In the genomic region with DNA sequence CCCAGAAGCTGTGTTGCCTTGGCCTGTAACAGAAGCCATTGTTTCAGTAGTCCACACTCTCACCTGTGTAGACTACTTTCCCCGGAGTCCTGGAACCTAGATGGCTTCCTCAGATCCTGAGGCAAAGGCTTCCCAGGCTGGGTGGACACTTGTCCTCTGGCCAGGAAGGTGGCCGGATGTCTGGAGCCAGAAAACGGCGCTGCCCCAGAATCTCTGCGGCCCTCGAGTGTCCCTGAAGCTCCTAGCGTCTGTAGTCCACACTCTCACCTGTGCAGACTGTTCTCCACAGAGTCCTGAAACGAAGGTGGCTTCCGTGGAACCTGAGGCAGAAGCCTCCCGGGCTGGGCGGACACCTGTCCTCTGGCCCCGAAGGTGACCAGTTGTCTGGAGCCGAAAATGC, we compare ENCODE assay signal across 13 mouse cellular contexts. TPM values are rescaled to one million over a fixed set of nuclear protein-coding genes. Genes with fewer than 3 reads are reported as not detected.
"Had no signal": no experiment of that assay in that cellular context is flagged by ENCODE, and none has a peak within 500 bp of the region (broad histone marks: within the 10 kb centered on the region; RNA-seq: fewer than 3 reads in every experiment).

No protein-coding gene starts in this region.

RNA-seq across cellular contexts. Expression of a gene that starts 30.1 kb away (rescaled TPM):
- total RNA-seq: neutrophil, adult 5-6 weeks had no signal
- polyA plus RNA-seq: neural tube, embryonic 13.5 days; neural tube, embryonic 14.5 days; neural tube, embryonic 15.5 days; small intestine, adult 2 months; spleen, adult 2 months; stomach, embryonic 14.5 days; stomach, embryonic 15.5 days; stomach, embryonic 16.5 days; stomach, postnatal 0 days; thymus, adult 2 months; thymus, postnatal 0 days; urinary bladder, adult 2 months had no signal
